Comparison of ENCODE assay signal across 20 mouse cellular contexts in the genomic region with DNA sequence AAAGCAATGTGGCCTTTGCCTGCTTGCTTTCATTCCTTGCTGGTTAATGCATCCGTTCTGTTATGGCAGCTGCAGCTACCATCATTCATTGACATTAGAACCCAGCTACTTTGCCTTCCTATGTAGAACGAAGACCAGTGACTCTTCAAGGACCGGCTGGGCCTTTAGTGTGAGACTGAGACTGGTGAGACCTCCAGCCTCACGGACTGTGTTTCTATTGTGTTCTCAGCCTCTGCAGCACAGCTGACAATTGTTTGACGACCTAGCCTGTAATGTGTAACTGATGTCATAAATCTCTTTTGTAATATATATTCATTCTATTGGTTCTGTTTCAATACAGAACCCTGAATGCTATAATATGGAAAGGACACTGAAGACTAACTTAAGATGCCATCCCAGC. TPM values are rescaled to one million over a fixed set of nuclear protein-coding genes. Genes with fewer than 3 reads are reported as not detected.
DNase-seq lines count a peak whose midpoint lies in the region; ATAC-seq and TF ChIP-seq lines count a peak whose summit lies in the region.
"Had no signal": no experiment of that assay in that cellular context is flagged by ENCODE, and none has a peak within 500 bp of the region (broad histone marks: within the 10 kb centered on the region; RNA-seq: fewer than 3 reads in every experiment).

No protein-coding gene starts in this region.

- H3K27ac ChIP-seq in hindbrain, embryonic 13.5 days = peak overlapping the region; percentile 41; the same call in 1 of the 2 replicates
- no peak overlapping the region for H3K27ac ChIP-seq in hindbrain, postnatal 0 days
- H3K27ac ChIP-seq in midbrain, embryonic 13.5 days = 0 out of 2 replicates have a peak overlapping the region, but pooled peaks have one; percentile 20
- no peak overlapping the region for H3K27ac ChIP-seq in midbrain, embryonic 10.5 days (replicated peaks)
- no peak overlapping the region for H3K27ac ChIP-seq in lung, postnatal 0 days (ENCODE audit: low read length)
- H3K27ac ChIP-seq: embryonic facial prominence, embryonic 13.5 days; embryonic facial prominence, embryonic 15.5 days; forebrain, embryonic 10.5 days; forebrain, embryonic 12.5 days had no signal

- TF ChIP-seq CTCF in hindbrain, postnatal 0 days (IDR thresholded peaks at IDR 0.05; ENCODE audit: low read depth) = no peak
- TF ChIP-seq CTCF in lung, postnatal 0 days (IDR thresholded peaks at IDR 0.05) = no peak

- no peak overlapping the region for H3K4me3 ChIP-seq in hindbrain, embryonic 13.5 days
- no peak overlapping the region for H3K4me3 ChIP-seq in hindbrain, postnatal 0 days (ENCODE audit: low read length)
- H3K4me3 ChIP-seq in midbrain, embryonic 13.5 days (replicated peaks) = no peak overlapping the region
- H3K4me3 ChIP-seq in midbrain, embryonic 10.5 days = no peak overlapping the region
- no peak overlapping the region for H3K4me3 ChIP-seq in lung, postnatal 0 days (ENCODE audit: low read depth, low read length)
- H3K4me3 ChIP-seq: embryonic facial prominence, embryonic 13.5 days; embryonic facial prominence, embryonic 15.5 days; erythroblast, embryonic 14.5 days; forebrain, embryonic 10.5 days; forebrain, embryonic 12.5 days had no signal

- H3K9ac ChIP-seq in hindbrain, embryonic 13.5 days = no peak overlapping the region
- no peak overlapping the region for H3K9ac ChIP-seq in hindbrain, postnatal 0 days (replicated peaks; ENCODE audit: low read length)
- H3K9ac ChIP-seq in midbrain, embryonic 13.5 days (replicated peaks) = no peak overlapping the region
- no peak overlapping the region for H3K9ac ChIP-seq in lung, postnatal 0 days (replicated peaks; ENCODE audit: low read depth)
- H3K9ac ChIP-seq: embryonic facial prominence, embryonic 13.5 days; embryonic facial prominence, embryonic 15.5 days; forebrain, embryonic 12.5 days had no signal

- peaks cover 8% of the 10 kb centered on the region; the same call in 1 of the 2 replicates for H3K36me3 ChIP-seq in hindbrain, embryonic 13.5 days
- no peaks in the 10 kb centered on the region for H3K36me3 ChIP-seq in hindbrain, postnatal 0 days (ENCODE audit: insufficient read depth, low read length)
- peaks cover 6% of the 10 kb centered on the region for H3K36me3 ChIP-seq in midbrain, embryonic 13.5 days
- peaks cover 35% of the 10 kb centered on the region for H3K36me3 ChIP-seq in midbrain, embryonic 10.5 days
- H3K36me3 ChIP-seq in lung, postnatal 0 days (ENCODE audit: insufficient read depth, low read length) = no peaks in the 10 kb centered on the region
- H3K36me3 ChIP-seq: embryonic facial prominence, embryonic 13.5 days; embryonic facial prominence, embryonic 15.5 days had no signal

- ATAC-seq in hindbrain, embryonic 13.5 days (ENCODE audit: low FRiP score) = no peak
- no peak for ATAC-seq in hindbrain, postnatal 0 days
- no peak for ATAC-seq in midbrain, embryonic 13.5 days
- ATAC-seq in lung, postnatal 0 days = no peak
- ATAC-seq: forebrain, embryonic 14.5 days had no signal

- no peak overlapping the region for H3K4me2 ChIP-seq in hindbrain, embryonic 13.5 days
- H3K4me2 ChIP-seq in hindbrain, postnatal 0 days (ENCODE audit: low read depth, low read length) = no peak overlapping the region
- H3K4me2 ChIP-seq in midbrain, embryonic 13.5 days (replicated peaks) = no peak overlapping the region
- H3K4me2 ChIP-seq in lung, postnatal 0 days (replicated peaks; ENCODE audit: low read depth, low read length) = no peak overlapping the region
- H3K4me2 ChIP-seq: embryonic facial prominence, embryonic 13.5 days; embryonic facial prominence, embryonic 15.5 days; forebrain, embryonic 12.5 days had no signal

- DNase-seq in hindbrain, postnatal 0 days (ENCODE audit: low spot score) = no peak
- DNase-seq in midbrain, embryonic 10.5 days (ENCODE audit: low spot score) = no peak
- DNase-seq in retina, postnatal 1 day = peak; percentile 68
- DNase-seq in lung, postnatal 0 days (ENCODE audit: low spot score) = no peak
- DNase-seq: adrenal gland, postnatal 10 days; adrenal gland, postnatal 25 days; cerebellum, adult 11 months; cerebellum, adult 18-20 months; cerebellum, adult 8-10 months; cerebellum, adult 9-11 months; cerebellum, postnatal 36 days; embryo, embryonic 11 days had no signal

- WGBS in hindbrain, embryonic 13.5 days = 80% methylated on average over 5 of the region's 5 CpGs
- WGBS in hindbrain, postnatal 0 days = 79% methylated on average over 5 of the region's 5 CpGs
- 84% methylated on average over 5 of the region's 5 CpGs for WGBS in midbrain, embryonic 13.5 days
- 92% methylated on average over 5 of the region's 5 CpGs for WGBS in midbrain, embryonic 10.5 days
- 84% methylated on average over 5 of the region's 5 CpGs for WGBS in lung, postnatal 0 days

- H3K4me1 ChIP-seq in hindbrain, embryonic 13.5 days (replicated peaks) = peaks cover 26% of the 10 kb centered on the region
- peaks cover 3% of the 10 kb centered on the region; the same call in 1 of the 2 replicates for H3K4me1 ChIP-seq in hindbrain, postnatal 0 days (ENCODE audit: insufficient read depth, low read length)
- H3K4me1 ChIP-seq in midbrain, embryonic 13.5 days (replicated peaks) = peaks cover 11% of the 10 kb centered on the region
- H3K4me1 ChIP-seq in midbrain, embryonic 10.5 days = no peaks in the 10 kb centered on the region
- no peaks in the 10 kb centered on the region for H3K4me1 ChIP-seq in lung, postnatal 0 days (ENCODE audit: insufficient read depth, low read depth, low read length)
- H3K4me1 ChIP-seq: embryonic facial prominence, embryonic 15.5 days; forebrain, embryonic 10.5 days had no signal

- 0 out of 2 replicates have a peak, but pooled peaks cover 3% of the 10 kb centered on the region for H3K9me3 ChIP-seq in hindbrain, embryonic 13.5 days
- H3K9me3 ChIP-seq in hindbrain, postnatal 0 days (ENCODE audit: low read length) = no peaks in the 10 kb centered on the region
- H3K9me3 ChIP-seq in midbrain, embryonic 13.5 days = no peaks in the 10 kb centered on the region
- peaks cover 15% of the 10 kb centered on the region for H3K9me3 ChIP-seq in midbrain, embryonic 10.5 days (replicated peaks)
- H3K9me3 ChIP-seq in lung, postnatal 0 days (ENCODE audit: low read length) = no peaks in the 10 kb centered on the region
- H3K9me3 ChIP-seq: embryonic facial prominence, embryonic 13.5 days; embryonic facial prominence, embryonic 15.5 days had no signal

- TF ChIP-seq EP300 in lung, postnatal 0 days (IDR thresholded peaks at IDR 0.05) = no peak

- no peaks in the 10 kb centered on the region for H3K27me3 ChIP-seq in hindbrain, embryonic 13.5 days
- no peaks in the 10 kb centered on the region for H3K27me3 ChIP-seq in hindbrain, postnatal 0 days (ENCODE audit: insufficient read depth, low read length)
- H3K27me3 ChIP-seq in midbrain, embryonic 13.5 days = no peaks in the 10 kb centered on the region
- H3K27me3 ChIP-seq in midbrain, embryonic 10.5 days (ENCODE audit: low read depth, poor library complexity, severe bottlenecking) = no peaks in the 10 kb centered on the region
- no peaks in the 10 kb centered on the region for H3K27me3 ChIP-seq in lung, postnatal 0 days (replicated peaks; ENCODE audit: insufficient read depth, low read length)
- H3K27me3 ChIP-seq: embryonic facial prominence, embryonic 13.5 days; embryonic facial prominence, embryonic 15.5 days; forebrain, embryonic 12.5 days had no signal

RNA-seq across cellular contexts. Expression of gene C530008M17Rik, which starts 34.9 kb away (rescaled TPM):
- polyA plus RNA-seq in hindbrain, embryonic 13.5 days (2015; fragmentation: Nextera tagmentation; extraction: Ambion mirVana) = 77.6 and 79.2 TPM in 2 replicates
- total RNA-seq in hindbrain, postnatal 0 days (2014; rRNA removed) = 55.3 and 66.4 TPM in 2 replicates
- 52.5 and 56.4 TPM in 2 replicates for polyA plus RNA-seq in hindbrain, postnatal 0 days (2015; fragmentation: Nextera tagmentation; extraction: Ambion mirVana)
- polyA plus RNA-seq in midbrain, embryonic 13.5 days (2015; fragmentation: Nextera tagmentation; extraction: Ambion mirVana) = 68.9 and 75.2 TPM in 2 replicates
- 31.5 and 36.0 TPM in 2 replicates for polyA plus RNA-seq in midbrain, embryonic 10.5 days (2016; fragmentation: Nextera tagmentation; extraction: Ambion mirVana)
- 3.8 and 4.4 TPM in 2 replicates for polyA plus RNA-seq in lung, postnatal 0 days (2015; fragmentation: Nextera tagmentation; extraction: Ambion mirVana)

Comparison
In these comparisons a context has a peak if more than half of its experiments do, and no peak if none do; other contexts are left out.
1. H3K27ac ChIP-seq: peak in hindbrain, embryonic 13.5 days (single experiment) and midbrain, embryonic 13.5 days (single experiment); none in hindbrain, postnatal 0 days (single experiment), midbrain, embryonic 10.5 days (single experiment) and lung, postnatal 0 days (single experiment).